Mouse (Mus musculus): Measurements from ENCODE around the gene Mt3. TPM values are rescaled to one million over a fixed set of nuclear protein-coding genes. Genes with fewer than 3 reads are reported as not detected.
A peak's percentile ranks its signal among the peaks of the same experiment; 100 is the strongest.

The Mt3 gene
- polyA plus RNA-seq, 1 experiment from 2014 or later, result 23.8 TPM

DNA sequence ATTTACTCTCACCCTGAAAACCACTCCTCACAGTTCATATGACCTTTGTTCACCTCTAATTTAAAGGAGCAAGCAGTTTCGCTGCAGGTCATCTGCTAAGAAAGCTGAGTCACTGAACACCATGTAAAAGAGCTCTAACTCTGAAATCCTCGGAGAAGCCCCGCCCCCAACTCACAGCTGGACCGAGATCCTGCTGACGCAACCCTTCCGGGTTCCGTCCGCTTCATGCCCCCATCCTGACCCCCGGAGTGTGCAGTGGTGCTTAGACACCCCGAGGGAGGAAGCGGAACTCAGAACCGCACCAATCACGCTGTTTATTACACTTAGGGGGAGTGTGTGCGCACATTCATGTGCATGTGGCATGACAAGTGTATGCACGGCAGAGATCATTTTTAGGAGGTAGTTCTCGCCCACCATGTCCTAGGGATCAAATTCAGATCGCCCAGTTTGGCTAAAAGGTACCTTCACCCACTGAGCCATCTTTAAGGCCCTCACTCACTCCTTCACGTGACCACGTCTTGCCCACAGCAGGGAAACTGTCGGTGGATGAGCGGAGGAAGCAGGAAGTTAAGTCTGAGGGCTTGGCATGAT, 38.8 kb downstream of the Mt3 start:
- no peak for ATAC-seq (ENCODE audit: low FRiP score, low read depth)
- H3K27me3 ChIP-seq, result peaks cover 47% of the 10 kb centered on the region
- H3K9ac ChIP-seq (replicated peaks), result no peak overlapping the region
- peak overlapping the region; percentile 50 for H3K4me2 ChIP-seq (replicated peaks)
- H3K27ac ChIP-seq (replicated peaks), result no peak overlapping the region
- H3K4me1 ChIP-seq, result peaks cover 18% of the 10 kb centered on the region; the same call in 1 of the 2 replicates
- H3K4me3 ChIP-seq, result peak overlapping the region; percentile 26
- no peaks in the 10 kb centered on the region for H3K9me3 ChIP-seq
- no peaks in the 10 kb centered on the region for H3K36me3 ChIP-seq
- WGBS, result 30% methylated on average over 21 of the region's 21 CpGs

GRCm38 (mm10) chr8:94192926-94193325, 40.5 kb downstream of the Mt3 start:
- no peak for ATAC-seq (ENCODE audit: low FRiP score, low read depth)
- no peak overlapping the region for H3K4me3 ChIP-seq
- 56% methylated on average over 1 of the region's 1 CpGs for WGBS
- peaks cover 29% of the 10 kb centered on the region for H3K27me3 ChIP-seq
- no peaks in the 10 kb centered on the region for H3K9me3 ChIP-seq
- H3K4me1 ChIP-seq, result 0 out of 2 replicates have a peak, but pooled peaks cover 4% of the 10 kb centered on the region
- H3K4me2 ChIP-seq (replicated peaks), result no peak overlapping the region
- no peak overlapping the region for H3K27ac ChIP-seq (replicated peaks)
- H3K9ac ChIP-seq (replicated peaks), result no peak overlapping the region
- no peaks in the 10 kb centered on the region for H3K36me3 ChIP-seq

- no peak overlapping the region for H3K4me2 ChIP-seq (replicated peaks)
- no peak overlapping the region for H3K4me3 ChIP-seq
- H3K27me3 ChIP-seq, result peaks cover 15% of the 10 kb centered on the region; the same call in 1 of the 2 replicates
- no peak overlapping the region for H3K9ac ChIP-seq (replicated peaks)
- 0 out of 2 replicates have a peak, but pooled peaks cover 4% of the 10 kb centered on the region for H3K4me1 ChIP-seq
- no peaks in the 10 kb centered on the region for H3K36me3 ChIP-seq
- 89% methylated on average over 7 of the region's 7 CpGs for WGBS
- no peak overlapping the region for H3K27ac ChIP-seq (replicated peaks)
- no peak for ATAC-seq (ENCODE audit: low FRiP score, low read depth)
- H3K9me3 ChIP-seq, result no peaks in the 10 kb centered on the region
These were observed 42.3 kb downstream of the Mt3 start for GRCm38 (mm10) chr8:94194591-94195223.

DNA sequence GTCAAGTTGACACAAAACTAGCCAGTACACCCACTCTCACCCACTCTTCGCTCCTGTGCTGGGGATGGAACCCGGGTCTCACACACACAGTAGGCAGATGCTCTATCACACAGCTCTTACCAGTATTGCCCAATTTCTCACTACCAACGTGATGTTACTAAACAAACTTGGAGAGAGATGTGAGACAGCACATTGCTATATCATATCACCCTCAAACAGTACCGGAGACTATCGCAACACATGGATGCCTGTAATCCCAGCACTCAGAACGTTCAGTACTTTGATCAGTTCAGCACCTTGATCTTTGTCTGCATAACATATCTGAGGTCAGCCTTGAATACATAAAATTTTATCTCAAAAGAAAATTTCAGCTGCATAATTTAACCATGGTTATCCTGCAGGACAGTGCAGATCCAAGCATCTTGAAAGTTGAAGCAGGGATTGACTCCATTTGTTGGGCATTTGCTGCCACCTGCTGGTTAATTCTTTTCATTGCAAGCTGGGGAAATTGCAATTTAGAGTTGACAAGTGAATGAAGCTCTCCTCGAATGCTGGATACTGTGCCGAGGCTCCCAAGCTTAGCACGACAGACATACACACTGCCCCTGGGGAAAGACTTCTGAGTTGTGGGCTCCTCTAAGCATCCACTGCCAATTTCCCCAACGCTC, 46.9 kb downstream of the Mt3 start:
- Histone ChIP-seq H3K4me3 (no peak overlapping the region), H3K36me3 (no peaks in the 10 kb centered on the region), H3K27me3 (no peaks in the 10 kb centered on the region), H3K27ac (replicated peaks) (no peak overlapping the region), H3K4me1 (no peaks in the 10 kb centered on the region), H3K9me3 (no peaks in the 10 kb centered on the region), H3K4me2 (replicated peaks) (no peak overlapping the region), H3K9ac (replicated peaks) (no peak overlapping the region)
- 46% methylated on average over 10 of the region's 10 CpGs for WGBS
- 0 out of 2 replicates have a peak, but pooled peaks have one; percentile 34 for ATAC-seq (ENCODE audit: low FRiP score, low read depth)

Other genes with a start within 250 kb of the Mt3 start
- 75.4 and 77.5 TPM in 2 replicates for gene Amfr, start 139.8 kb upstream of the Mt3 start, polyA plus RNA-seq (2016; fragmentation: Nextera tagmentation; extraction: Ambion mirVana)
- 167 and 173 TPM in 2 replicates for gene Nudt21, start 115.6 kb upstream of the Mt3 start, polyA plus RNA-seq (2016; fragmentation: Nextera tagmentation; extraction: Ambion mirVana)
- gene Ogfod1, start 115.4 kb upstream of the Mt3 start, polyA plus RNA-seq (2016; fragmentation: Nextera tagmentation; extraction: Ambion mirVana), result 12.9 and 13.6 TPM in 2 replicates
- gene Bbs2, start 53.7 kb upstream of the Mt3 start, polyA plus RNA-seq (2016; fragmentation: Nextera tagmentation; extraction: Ambion mirVana), result 25.3 and 25.4 TPM in 2 replicates
- not detected in 2 replicates for gene Mt4, start 15.4 kb upstream of the Mt3 start, polyA plus RNA-seq (2016; fragmentation: Nextera tagmentation; extraction: Ambion mirVana)
- gene Mt2, start 20.1 kb downstream of the Mt3 start, polyA plus RNA-seq (2016; fragmentation: Nextera tagmentation; extraction: Ambion mirVana), result 12.9 and 13.1 TPM in 2 replicates
- 31.1 and 38.8 TPM in 2 replicates for gene Mt1, start 26.5 kb downstream of the Mt3 start, polyA plus RNA-seq (2016; fragmentation: Nextera tagmentation; extraction: Ambion mirVana)
- gene Nup93, start 62.0 kb downstream of the Mt3 start, polyA plus RNA-seq (2016; fragmentation: Nextera tagmentation; extraction: Ambion mirVana), result 96.7 and 98.4 TPM in 2 replicates
- not detected in 2 replicates for gene Slc12a3, start 176.6 kb downstream of the Mt3 start, polyA plus RNA-seq (2016; fragmentation: Nextera tagmentation; extraction: Ambion mirVana)
- 55.4 and 57.7 TPM in 2 replicates for gene Herpud1, start 233.8 kb downstream of the Mt3 start, polyA plus RNA-seq (2016; fragmentation: Nextera tagmentation; extraction: Ambion mirVana)